Mouse (Mus musculus) heart, embryonic 16.5 days (tissue): ENCODE measurements around the gene Auts2. TPM values are rescaled to one million over a fixed set of nuclear protein-coding genes. Genes with fewer than 3 reads are reported as not detected.

Experiments
- ATAC-seq: fragments of 200-750 bp; cut with Nextera tagmentation; replicated peaks from 2 replicates; pipeline ENCODE4 v1.8.0; 2017; ENCODE audit warnings: moderate number of reproducible peaks; ENCODE audit not compliant: insufficient read depth, low FRiP score; ENCODE audit errors: extremely low read depth
- H3K27ac ChIP-seq: fragments of 300-500 bp; sonication (generic); 2 replicates; pipeline ENCODE4 v1.5.1; 2014; ENCODE audit warnings: mild to moderate bottlenecking, low read length, control low read depth, moderate library complexity
- H3K27me3 ChIP-seq: fragments of 300-500 bp; sonication (generic); 2 replicates; pipeline ENCODE4 v1.6.1; 2014; ENCODE audit warnings: low read length, mixed read lengths; ENCODE audit not compliant: control insufficient read depth, insufficient read depth
- H3K36me3 ChIP-seq: fragments of 300-500 bp; sonication (generic); 2 replicates; pipeline ENCODE4 v1.6.1; 2014; ENCODE audit not compliant: control insufficient read depth, insufficient read depth
- H3K4me1 ChIP-seq: fragments of 300-500 bp; sonication (generic); 2 replicates; pipeline ENCODE4 v1.6.1; 2014; ENCODE audit warnings: low read length, mixed read lengths; ENCODE audit not compliant: control insufficient read depth, insufficient read depth
- H3K4me2 ChIP-seq: fragments of 300-500 bp; sonication (generic); 2 replicates; pipeline ENCODE4 v1.6.1; 2014; ENCODE audit warnings: low read depth, mild to moderate bottlenecking, control low read depth, low read length
- H3K4me3 ChIP-seq: fragments of 300-500 bp; sonication (generic); 2 replicates; pipeline ENCODE4 v1.5.1; 2014; ENCODE audit warnings: mild to moderate bottlenecking, control low read depth, low read length
- H3K9ac ChIP-seq: fragments of 300-500 bp; sonication (generic); 2 replicates; pipeline ENCODE4 v1.6.1; 2014; ENCODE audit warnings: low read length, control low read depth
- H3K9me3 ChIP-seq: fragments of 300-500 bp; sonication (generic); replicated peaks from 2 replicates; pipeline ENCODE4 v1.6.1; 2016; ENCODE audit warnings: low read length; ENCODE audit not compliant: control insufficient read depth
- WGBS: fragments of 180-500 bp; shearing (Covaris S2); extraction: QIAGEN DNeasy Blood & Tissue Kit; methylation state at CpG from one replicate; pipeline ENCODE4 v1.1.7; 2014; 5-methylcytosine and 5-hydroxymethylcytosine counted together
- polyA plus RNA-seq: library from polyadenylated mRNA; unstranded; fragments of >200 nt; fragmentation: Nextera tagmentation; extraction: Ambion mirVana; gene quantifications from 2 replicates; pipeline ENCODE4 v1.2.1, GENCODE M21; 2015

The Auts2 gene
- polyA plus RNA-seq, 1 experiment from 2014 or later = 16.3 TPM

DNA sequence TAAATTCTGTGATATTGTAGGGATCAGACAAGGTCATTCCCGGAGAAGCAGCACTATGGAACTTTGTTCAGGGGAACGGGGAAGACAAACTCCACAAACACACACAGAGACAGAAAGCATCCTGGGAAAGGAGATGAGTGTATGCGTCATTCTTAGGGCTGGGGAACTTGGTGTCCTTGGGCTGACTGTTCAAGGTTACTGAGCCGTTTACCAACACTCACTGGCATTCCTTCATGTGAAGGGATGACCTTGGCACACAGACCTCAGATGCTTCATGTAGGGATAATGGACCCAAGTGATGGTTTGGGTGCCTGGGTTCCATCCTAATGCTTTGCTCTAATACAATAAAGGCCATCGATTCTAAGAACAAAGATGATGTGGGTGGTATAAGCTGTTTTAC is 685.2 kb downstream of the Auts2 start:
- H3K4me2 ChIP-seq = no peak overlapping the region
- WGBS = 76% methylated on average over 5 of the region's 5 CpGs

DNA sequence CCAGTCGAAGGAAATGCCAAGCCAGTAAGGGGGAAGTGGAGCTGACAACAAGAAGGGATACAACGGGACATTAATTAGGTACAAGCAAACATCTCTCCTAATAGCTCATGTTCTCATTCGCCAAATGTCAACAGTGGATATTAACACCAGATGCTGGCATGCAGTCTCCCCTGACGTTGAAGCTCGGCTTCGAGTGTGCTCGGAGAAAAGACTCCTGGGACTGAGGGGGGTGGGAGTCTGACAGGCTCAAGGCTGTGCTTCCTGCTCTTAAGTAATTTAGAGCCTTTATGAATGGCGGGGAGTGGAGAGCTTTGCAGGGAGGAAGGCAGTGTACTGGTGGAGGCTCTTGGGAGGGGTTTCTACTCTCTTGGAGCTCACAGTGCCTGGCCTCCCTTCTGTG is 687.8 kb downstream of the Auts2 start:
- Histone ChIP-seq H3K27me3 (no peaks in the 10 kb centered on the region), H3K27ac (no peak overlapping the region), H3K4me2 (peak overlapping the region; percentile 44), H3K4me3 (no peak overlapping the region), H3K9ac (no peak overlapping the region; the same call in 1 of the 2 replicates), H3K36me3 (no peaks in the 10 kb centered on the region), H3K4me1 (peaks cover 15% of the 10 kb centered on the region), H3K9me3 (no peaks in the 10 kb centered on the region)
- ATAC-seq = no peak; the same call in 1 of the 2 replicates
- 15% methylated on average over 8 of the region's 8 CpGs for WGBS

More for the DNA sequence above, 685.2 kb downstream of the Auts2 start:
- Histone ChIP-seq H3K9me3 (no peaks in the 10 kb centered on the region), H3K4me3 (no peak overlapping the region), H3K27me3 (no peaks in the 10 kb centered on the region), H3K36me3 (no peaks in the 10 kb centered on the region), H3K9ac (no peak overlapping the region), H3K27ac (no peak overlapping the region), H3K4me1 (peaks cover 8% of the 10 kb centered on the region)
- ATAC-seq = no peak

DNA sequence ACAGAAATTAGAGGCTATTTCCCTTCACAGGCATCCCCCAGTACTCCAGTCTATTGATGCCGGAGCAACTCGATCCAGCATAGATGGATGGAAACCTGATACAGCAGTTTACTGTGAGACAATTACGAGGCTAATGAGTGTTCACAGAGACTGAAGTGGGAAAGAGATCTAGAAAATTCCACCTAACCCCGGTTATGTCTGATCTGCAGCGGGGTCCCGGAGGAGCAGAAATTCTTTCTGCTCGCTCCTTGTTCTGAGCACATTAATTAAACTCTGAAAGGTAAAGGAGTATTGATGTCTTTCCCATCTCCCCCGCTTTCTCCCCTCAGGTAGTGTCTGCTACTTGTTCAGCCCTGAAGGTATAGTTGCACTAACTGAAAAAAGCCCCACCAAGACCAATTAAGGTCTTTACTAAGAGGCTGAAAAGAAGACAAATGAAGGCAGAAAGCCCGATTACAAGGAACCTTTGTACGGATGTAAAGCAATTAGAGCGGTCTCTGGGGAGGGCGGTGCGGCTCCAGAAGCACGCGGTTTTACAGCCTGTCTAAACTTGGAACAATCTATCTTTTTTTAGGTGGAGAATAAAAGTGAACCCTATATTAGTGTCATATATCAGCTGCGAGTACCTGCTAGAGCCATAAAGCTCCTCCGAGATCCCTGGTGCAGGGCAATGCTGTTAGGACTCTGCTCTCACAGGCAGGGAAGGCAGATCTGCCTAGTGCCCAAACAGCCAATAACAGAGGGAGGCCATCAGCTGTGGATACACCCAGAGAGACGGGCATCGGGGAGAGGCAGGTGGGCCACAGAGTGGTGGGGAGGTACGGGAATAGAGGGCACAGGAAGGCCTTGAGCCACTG is 691.3 kb downstream of the Auts2 start:
- H3K4me3 ChIP-seq = no peak overlapping the region
- WGBS = 71% methylated on average over 20 of the region's 20 CpGs
- H3K9ac ChIP-seq = no peak overlapping the region
- no peaks in the 10 kb centered on the region for H3K36me3 ChIP-seq
- no peak overlapping the region for H3K27ac ChIP-seq
- H3K27me3 ChIP-seq = no peaks in the 10 kb centered on the region
- no peaks in the 10 kb centered on the region for H3K9me3 ChIP-seq
- no peak for ATAC-seq
- H3K4me2 ChIP-seq = no peak overlapping the region
- peaks cover 15% of the 10 kb centered on the region for H3K4me1 ChIP-seq

DNA sequence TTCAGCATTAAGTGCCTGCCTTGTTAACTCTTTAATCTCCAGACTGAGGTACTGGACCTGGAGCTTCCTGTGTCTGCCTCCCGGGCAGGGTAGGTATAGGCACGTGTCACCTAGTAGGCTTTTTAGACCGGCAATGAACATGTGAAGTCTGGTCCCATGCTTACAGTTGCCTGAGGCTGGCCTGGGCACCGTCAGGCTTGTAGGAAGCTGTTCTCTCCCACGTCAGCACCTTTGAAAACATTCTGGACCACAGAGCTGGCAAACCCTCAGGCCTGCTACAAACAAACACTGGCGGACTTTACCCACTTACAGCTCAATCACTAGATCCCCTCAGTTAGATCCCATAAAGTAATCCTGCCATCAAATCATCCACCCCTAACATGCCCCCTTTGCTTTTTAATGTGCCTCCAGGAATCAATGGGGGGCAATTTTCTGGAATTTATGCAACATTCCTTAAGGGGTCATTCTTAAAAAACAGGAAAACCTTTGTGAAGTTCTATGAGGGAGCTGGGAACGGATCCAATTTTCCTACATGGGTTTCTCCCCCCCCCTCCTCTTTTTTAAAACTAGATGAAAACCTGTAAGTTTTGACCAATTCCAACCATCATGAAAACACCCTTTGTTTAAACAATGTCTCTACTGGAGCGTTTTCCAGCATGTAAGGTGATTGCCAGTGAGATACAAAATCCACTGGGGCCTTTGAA is 692.4 kb downstream of the Auts2 start:
- Histone ChIP-seq H3K4me1 (peaks cover 15% of the 10 kb centered on the region), H3K4me2 (no peak overlapping the region), H3K27ac (no peak overlapping the region), H3K36me3 (no peaks in the 10 kb centered on the region), H3K4me3 (no peak overlapping the region), H3K27me3 (no peaks in the 10 kb centered on the region), H3K9ac (no peak overlapping the region), H3K9me3 (no peaks in the 10 kb centered on the region)
- ATAC-seq = no peak
- WGBS = 50% methylated on average over 8 of the region's 8 CpGs

DNA sequence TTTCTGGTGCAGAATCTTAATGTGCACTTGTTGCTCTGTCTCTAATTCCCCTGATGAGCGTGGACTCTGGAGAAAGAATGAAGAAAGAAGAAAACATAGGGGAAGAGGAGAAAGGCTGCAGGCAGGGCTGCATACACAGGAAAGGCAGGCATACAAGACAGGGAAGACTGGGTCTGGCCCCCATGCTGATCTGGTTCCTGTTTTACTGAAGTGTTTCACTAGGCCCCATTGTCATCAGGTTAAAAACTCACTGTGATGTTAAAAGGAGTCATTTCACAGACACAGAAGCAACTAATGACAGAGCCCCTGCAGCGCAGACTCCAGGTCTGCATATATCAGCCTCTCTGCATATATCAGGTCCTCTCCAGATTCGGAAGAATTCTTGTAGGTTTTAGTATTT is 693.5 kb downstream of the Auts2 start:
- Histone ChIP-seq H3K36me3 (no peaks in the 10 kb centered on the region), H3K4me3 (no peak overlapping the region), H3K4me2 (no peak overlapping the region), H3K4me1 (peaks cover 7% of the 10 kb centered on the region), H3K9ac (no peak overlapping the region), H3K27me3 (no peaks in the 10 kb centered on the region), H3K9me3 (no peaks in the 10 kb centered on the region), H3K27ac (no peak overlapping the region)
- 86% methylated on average over 3 of the region's 3 CpGs for WGBS
- ATAC-seq = no peak

GRCm38 (mm10) chr5:131844519-131844800 is 698.7 kb downstream of the Auts2 start:
- H3K4me2 ChIP-seq = no peak overlapping the region
- H3K27ac ChIP-seq = no peak overlapping the region
- 87% methylated on average over 9 of the region's 9 CpGs for WGBS
- H3K27me3 ChIP-seq = no peaks in the 10 kb centered on the region
- ATAC-seq = no peak
- no peaks in the 10 kb centered on the region for H3K9me3 ChIP-seq
- no peaks in the 10 kb centered on the region for H3K4me1 ChIP-seq
- H3K36me3 ChIP-seq = no peaks in the 10 kb centered on the region
- no peak overlapping the region for H3K9ac ChIP-seq
- no peak overlapping the region for H3K4me3 ChIP-seq

GRCm38 (mm10) chr5:131843766-131844518 is 699.2 kb downstream of the Auts2 start:
- Histone ChIP-seq H3K27ac (no peak overlapping the region), H3K4me1 (no peaks in the 10 kb centered on the region), H3K27me3 (no peaks in the 10 kb centered on the region), H3K36me3 (no peaks in the 10 kb centered on the region), H3K4me3 (no peak overlapping the region), H3K4me2 (no peak overlapping the region), H3K9me3 (no peaks in the 10 kb centered on the region), H3K9ac (no peak overlapping the region)
- ATAC-seq = no peak
- WGBS = 66% methylated on average over 9 of the region's 9 CpGs

DNA sequence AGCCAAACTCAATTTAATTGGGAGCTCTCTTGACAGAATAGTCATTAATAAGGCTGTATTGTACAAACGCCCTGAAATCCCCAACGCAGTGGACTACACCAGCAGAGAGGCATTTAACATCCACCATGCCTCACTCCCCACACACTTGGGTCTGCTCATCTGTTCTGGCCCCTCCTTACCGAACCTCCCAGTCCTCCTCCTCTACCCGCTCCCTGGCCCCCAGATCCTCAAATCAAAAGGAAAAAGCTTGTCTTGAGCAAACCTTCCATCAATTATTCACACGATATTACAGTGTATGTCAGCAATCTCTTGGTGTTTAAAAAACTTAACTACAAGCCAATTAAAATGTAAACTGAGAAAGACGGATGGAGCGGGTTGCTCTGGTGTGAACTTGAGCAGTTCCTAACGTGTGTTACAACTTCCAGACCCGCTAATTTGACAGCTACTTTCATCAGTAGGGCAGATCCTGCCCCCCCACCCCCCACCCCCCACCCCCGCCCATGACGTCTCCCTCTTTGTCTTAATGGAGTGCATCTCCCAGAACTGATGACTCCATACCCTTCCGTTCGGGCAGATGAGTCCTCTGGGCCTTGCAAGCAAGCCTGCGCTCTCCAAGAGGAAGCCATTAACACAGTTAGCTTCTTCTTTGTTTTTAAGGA is 703.4 kb downstream of the Auts2 start:
- Histone ChIP-seq H3K9me3 (no peaks in the 10 kb centered on the region), H3K9ac (no peak overlapping the region), H3K27me3 (no peaks in the 10 kb centered on the region), H3K36me3 (no peaks in the 10 kb centered on the region), H3K27ac (no peak overlapping the region), H3K4me1 (no peaks in the 10 kb centered on the region), H3K4me2 (no peak overlapping the region), H3K4me3 (no peak overlapping the region)
- WGBS = 63% methylated on average over 14 of the region's 14 CpGs
- ATAC-seq = no peak
